Mouse (Mus musculus) hindbrain, embryonic 10.5 days (tissue): ENCODE results near the gene Ptpre. TPM values are rescaled to one million over a fixed set of nuclear protein-coding genes. Genes with fewer than 3 reads are reported as not detected.

Experiments used
- DNase-seq: peaks from one replicate; pipeline ENCODE4 v3.0.0-alpha.2; 2017; ENCODE audit warnings: low spot score
- H3K27ac ChIP-seq: fragments of 300-500 bp; sonication (generic); 2 replicates; pipeline ENCODE4 v1.5.1; 2016; ENCODE audit warnings: mild to moderate bottlenecking, moderate library complexity
- H3K27me3 ChIP-seq: fragments of 300-500 bp; sonication (generic); 2 replicates; pipeline ENCODE4 v1.6.1; 2016; ENCODE audit warnings: mild to moderate bottlenecking; ENCODE audit not compliant: poor library complexity, insufficient read depth, severe bottlenecking
- H3K36me3 ChIP-seq: fragments of 300-500 bp; sonication (generic); 2 replicates; pipeline ENCODE4 v1.6.1; 2016; ENCODE audit warnings: mild to moderate bottlenecking, moderate library complexity
- H3K4me1 ChIP-seq: fragments of 300-500 bp; sonication (generic); replicated peaks from 2 replicates; pipeline ENCODE4 v1.6.1; 2016; ENCODE audit warnings: mild to moderate bottlenecking
- H3K4me3 ChIP-seq: fragments of 300-500 bp; sonication (generic); 2 replicates; pipeline ENCODE4 v1.5.1; 2016; ENCODE audit warnings: mild to moderate bottlenecking, moderate library complexity
- H3K9me3 ChIP-seq: fragments of 300-500 bp; sonication (generic); 2 replicates; pipeline ENCODE4 v1.6.1; 2016; ENCODE audit warnings: mild to moderate bottlenecking, moderate library complexity
- WGBS: fragments of 180-500 bp; shearing (Covaris S2); methylation state at CpG from one replicate; pipeline ENCODE4 v1.1.7; 2016; 5-methylcytosine and 5-hydroxymethylcytosine counted together
- polyA plus RNA-seq: library from polyadenylated mRNA; unstranded; fragments of >200 nt; fragmentation: Nextera tagmentation; extraction: Ambion mirVana; gene quantifications from 2 replicates; pipeline ENCODE4 v1.2.1, GENCODE M21; 2016

Gene Ptpre
- polyA plus RNA-seq, 1 experiment from 2014 or later, result 0.85 TPM

GRCm38 (mm10) chr7:135542235-135542634 is 5.0 kb downstream of the Ptpre start:
- no peak overlapping the region for H3K4me3 ChIP-seq
- no peaks in the 10 kb centered on the region for H3K36me3 ChIP-seq
- DNase-seq, result no peak
- WGBS, result 82% methylated on average over 3 of the region's 3 CpGs
- no peak overlapping the region for H3K27ac ChIP-seq
- peaks cover 30% of the 10 kb centered on the region for H3K27me3 ChIP-seq
- no peaks in the 10 kb centered on the region for H3K9me3 ChIP-seq
- peaks cover 20% of the 10 kb centered on the region for H3K4me1 ChIP-seq

DNA sequence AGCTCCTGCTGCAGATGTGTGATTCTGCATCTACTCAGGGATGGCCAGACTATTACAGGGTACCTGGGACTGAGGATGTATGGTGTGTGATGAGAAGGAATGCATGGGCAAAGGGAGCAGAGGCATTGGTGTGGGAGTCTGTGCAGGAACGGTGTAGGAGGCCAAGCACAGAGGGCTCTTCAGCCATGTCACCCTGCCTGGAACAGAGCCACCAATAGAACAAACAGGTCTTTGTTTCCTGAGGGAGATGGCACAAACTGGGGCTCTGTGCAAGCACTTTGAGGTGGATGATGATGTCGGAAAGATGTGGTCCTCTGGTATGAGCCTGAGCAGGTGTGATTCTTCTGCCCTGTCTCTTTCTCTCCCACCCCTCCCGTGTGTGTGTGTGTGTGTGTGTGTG is 5.8 kb downstream of the Ptpre start:
- WGBS, result 76% methylated on average over 2 of the region's 3 CpGs
- Histone ChIP-seq H3K9me3 (no peaks in the 10 kb centered on the region), H3K27me3 (peaks cover 26% of the 10 kb centered on the region), H3K4me1 (peaks cover 14% of the 10 kb centered on the region), H3K36me3 (no peaks in the 10 kb centered on the region), H3K27ac (no peak overlapping the region), H3K4me3 (no peak overlapping the region)
- DNase-seq, result no peak

GRCm38 (mm10) chr7:135544321-135544720 is 7.0 kb downstream of the Ptpre start:
- H3K4me3 ChIP-seq, result no peak overlapping the region
- WGBS, result 95% methylated on average over 6 of the region's 6 CpGs
- no peaks in the 10 kb centered on the region for H3K9me3 ChIP-seq
- H3K27ac ChIP-seq, result no peak overlapping the region
- H3K4me1 ChIP-seq, result 0 out of 2 replicates have a peak, but pooled peaks cover 13% of the 10 kb centered on the region
- no peak for DNase-seq
- H3K27me3 ChIP-seq, result peaks cover 13% of the 10 kb centered on the region
- H3K36me3 ChIP-seq, result no peaks in the 10 kb centered on the region

GRCm38 (mm10) chr7:135545957-135546356 is 8.7 kb downstream of the Ptpre start:
- H3K9me3 ChIP-seq, result no peaks in the 10 kb centered on the region
- H3K27ac ChIP-seq, result no peak overlapping the region
- no peak for DNase-seq
- H3K4me1 ChIP-seq, result peaks cover 19% of the 10 kb centered on the region
- 69% methylated on average over 7 of the region's 7 CpGs for WGBS
- no peaks in the 10 kb centered on the region for H3K36me3 ChIP-seq
- no peaks in the 10 kb centered on the region for H3K27me3 ChIP-seq
- H3K4me3 ChIP-seq, result no peak overlapping the region

GRCm38 (mm10) chr7:135546530-135546929 is 9.2 kb downstream of the Ptpre start:
- H3K4me1 ChIP-seq, result peaks cover 19% of the 10 kb centered on the region
- no peaks in the 10 kb centered on the region for H3K9me3 ChIP-seq
- H3K4me3 ChIP-seq, result no peak overlapping the region
- no peaks in the 10 kb centered on the region for H3K27me3 ChIP-seq
- WGBS, result 57% methylated on average over 5 of the region's 5 CpGs
- no peak for DNase-seq
- H3K36me3 ChIP-seq, result no peaks in the 10 kb centered on the region
- no peak overlapping the region for H3K27ac ChIP-seq

GRCm38 (mm10) chr7:135548434-135548833 is 11.2 kb downstream of the Ptpre start:
- no peak overlapping the region for H3K4me3 ChIP-seq
- no peak overlapping the region for H3K27ac ChIP-seq
- H3K36me3 ChIP-seq, result no peaks in the 10 kb centered on the region
- 70% methylated on average over 6 of the region's 6 CpGs for WGBS
- H3K9me3 ChIP-seq, result no peaks in the 10 kb centered on the region
- H3K4me1 ChIP-seq, result peaks cover 14% of the 10 kb centered on the region
- H3K27me3 ChIP-seq, result no peaks in the 10 kb centered on the region
- DNase-seq, result no peak

GRCm38 (mm10) chr7:135551547-135551946 is 14.3 kb downstream of the Ptpre start:
- WGBS, result 87% methylated on average over 1 of the region's 1 CpGs
- Histone ChIP-seq H3K9me3 (no peaks in the 10 kb centered on the region), H3K27me3 (peaks cover 7% of the 10 kb centered on the region; the same call in 1 of the 2 replicates), H3K36me3 (no peaks in the 10 kb centered on the region), H3K27ac (no peak overlapping the region), H3K4me1 (peaks cover 13% of the 10 kb centered on the region), H3K4me3 (no peak overlapping the region)
- no peak for DNase-seq

DNA sequence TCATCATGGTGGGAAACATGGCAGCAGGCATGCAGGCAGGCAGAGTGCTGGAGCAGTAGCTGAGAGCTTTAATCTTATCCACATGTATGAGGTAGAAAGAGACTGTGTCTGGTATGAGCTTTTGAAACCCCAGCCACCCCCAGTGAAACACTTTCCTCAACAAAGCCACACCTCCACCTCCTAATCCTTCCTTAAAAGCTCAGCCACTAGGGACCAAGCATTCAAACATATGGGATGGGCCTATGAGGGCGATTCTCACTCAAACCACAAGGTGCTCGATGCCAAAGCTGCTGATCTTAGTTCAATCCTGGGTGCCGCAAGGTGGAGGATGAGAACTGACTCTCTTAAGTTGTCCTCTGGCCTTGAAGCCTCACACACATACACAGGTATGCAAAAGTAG is 16.3 kb downstream of the Ptpre start:
- Histone ChIP-seq H3K4me1 (peaks cover 6% of the 10 kb centered on the region), H3K9me3 (no peaks in the 10 kb centered on the region), H3K36me3 (no peaks in the 10 kb centered on the region), H3K27me3 (peaks cover 7% of the 10 kb centered on the region; the same call in 1 of the 2 replicates), H3K27ac (no peak overlapping the region), H3K4me3 (no peak overlapping the region)
- 82% methylated on average over 3 of the region's 3 CpGs for WGBS
- DNase-seq, result no peak

DNA sequence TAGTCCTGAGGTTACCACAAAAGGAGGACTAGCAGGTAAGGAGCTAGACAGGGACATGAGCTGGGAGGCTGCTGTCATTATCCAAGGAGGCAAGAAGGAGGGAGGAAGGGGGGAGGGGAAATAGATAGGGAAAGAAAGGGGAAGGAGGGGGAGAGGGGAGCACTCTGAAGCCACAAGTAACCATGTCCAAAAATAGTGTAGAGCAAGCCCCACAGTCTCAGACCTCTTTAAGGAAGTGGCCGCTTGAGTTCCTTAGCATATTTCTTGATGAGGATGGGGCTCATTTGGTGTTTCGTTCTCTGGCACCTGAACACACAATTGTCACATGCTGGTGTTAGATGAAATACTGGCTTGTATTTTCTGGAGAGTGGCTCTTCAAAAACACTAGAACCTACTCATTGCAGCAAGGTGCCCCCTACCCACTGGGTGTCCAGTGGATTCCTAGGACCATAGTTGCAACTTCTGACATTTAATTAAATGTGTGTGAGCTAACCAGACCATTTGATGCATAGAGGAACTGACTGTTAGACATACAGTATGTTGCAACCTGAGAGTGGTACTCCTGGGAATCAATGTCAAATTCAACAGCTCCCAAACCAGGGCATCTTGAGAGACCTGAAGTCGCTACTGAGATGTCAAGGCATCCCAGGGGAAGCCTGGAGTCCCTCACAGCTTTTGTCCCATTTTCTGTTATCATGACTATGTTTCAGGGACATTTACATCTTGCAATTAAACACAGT is 19.6 kb downstream of the Ptpre start:
- H3K9me3 ChIP-seq, result no peaks in the 10 kb centered on the region
- 86% methylated on average over 3 of the region's 3 CpGs for WGBS
- 0 out of 2 replicates have a peak, but pooled peaks cover 4% of the 10 kb centered on the region for H3K4me1 ChIP-seq
- H3K27me3 ChIP-seq, result peaks cover 7% of the 10 kb centered on the region; the same call in 1 of the 2 replicates
- no peak overlapping the region for H3K27ac ChIP-seq
- no peaks in the 10 kb centered on the region for H3K36me3 ChIP-seq
- no peak overlapping the region for H3K4me3 ChIP-seq
- DNase-seq, result no peak

DNA sequence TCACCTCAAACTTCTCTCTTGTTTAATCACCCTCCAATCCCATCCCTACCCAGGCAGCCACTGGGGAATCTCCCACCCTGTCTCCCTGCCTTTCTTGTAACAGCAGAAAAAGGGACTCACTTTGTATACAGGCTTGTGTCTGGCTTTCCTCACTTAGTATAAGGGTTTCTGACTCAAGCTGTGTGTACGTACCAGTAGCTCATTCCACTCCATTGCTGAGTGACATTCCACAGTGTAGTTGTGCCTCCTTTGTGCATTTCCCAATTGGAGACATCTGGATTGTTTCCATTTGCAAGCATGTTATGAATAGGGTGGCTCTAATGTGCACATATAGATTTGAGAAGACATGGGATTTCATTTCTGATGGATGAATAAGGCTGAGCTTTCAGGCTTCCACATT is 23.0 kb downstream of the Ptpre start:
- no peak overlapping the region for H3K4me3 ChIP-seq
- no peaks in the 10 kb centered on the region for H3K9me3 ChIP-seq
- no peak for DNase-seq
- no peaks in the 10 kb centered on the region for H3K36me3 ChIP-seq
- no peaks in the 10 kb centered on the region for H3K27me3 ChIP-seq
- 0 out of 2 replicates have a peak, but pooled peaks cover 4% of the 10 kb centered on the region for H3K4me1 ChIP-seq
- no peak overlapping the region for H3K27ac ChIP-seq
- WGBS, result 68% methylated on average over 1 of the region's 1 CpGs

DNA sequence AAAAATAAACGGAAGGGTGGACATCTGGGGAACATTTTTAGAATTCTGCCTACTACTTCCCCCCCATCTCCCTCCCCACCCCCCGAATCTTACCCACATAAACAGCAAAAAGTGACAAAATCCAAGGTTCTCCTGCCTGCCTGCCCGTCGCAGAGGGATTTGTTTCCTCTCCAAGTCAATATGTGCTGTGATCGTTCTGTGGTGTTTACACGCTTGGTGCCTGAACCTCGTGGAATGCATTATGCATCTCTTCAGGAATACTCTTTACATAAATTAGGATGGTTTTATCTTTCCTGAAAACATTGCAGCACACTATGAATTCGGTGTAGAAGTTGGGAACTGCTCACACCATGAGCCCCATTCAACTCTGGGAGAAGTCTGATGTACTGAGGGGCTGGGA is 26.7 kb downstream of the Ptpre start:
- Histone ChIP-seq H3K9me3 (no peaks in the 10 kb centered on the region), H3K4me3 (no peak overlapping the region), H3K36me3 (no peaks in the 10 kb centered on the region), H3K27me3 (no peaks in the 10 kb centered on the region), H3K27ac (no peak overlapping the region), H3K4me1 (peaks cover 7% of the 10 kb centered on the region; the same call in 1 of the 2 replicates)
- 83% methylated on average over 8 of the region's 8 CpGs for WGBS
- DNase-seq, result no peak

DNA sequence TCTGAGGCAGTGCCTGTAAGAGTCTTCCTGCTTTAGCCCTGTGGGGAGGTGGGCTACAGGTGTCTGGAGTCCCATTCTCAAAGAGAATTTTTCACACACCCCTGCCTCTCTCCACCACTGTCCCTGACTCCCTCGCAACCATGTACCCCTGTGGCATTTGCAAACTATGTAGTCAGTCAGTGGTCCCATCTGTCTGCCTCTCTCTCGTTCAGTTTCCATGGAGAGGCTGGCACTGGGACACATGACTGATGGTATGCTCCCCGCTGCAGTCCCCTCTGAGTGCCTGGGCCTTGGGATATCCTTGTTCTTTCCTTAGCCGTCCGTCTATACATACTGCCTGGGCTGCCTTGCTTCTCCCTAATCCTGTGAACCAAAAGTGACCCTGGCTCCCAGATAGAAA is 28.7 kb downstream of the Ptpre start:
- 83% methylated on average over 5 of the region's 5 CpGs for WGBS
- Histone ChIP-seq H3K27me3 (no peaks in the 10 kb centered on the region), H3K4me3 (no peak overlapping the region), H3K36me3 (no peaks in the 10 kb centered on the region), H3K27ac (no peak overlapping the region), H3K4me1 (peaks cover 7% of the 10 kb centered on the region; the same call in 1 of the 2 replicates), H3K9me3 (0 out of 2 replicates have a peak, but pooled peaks cover 5% of the 10 kb centered on the region)
- no peak for DNase-seq

DNA sequence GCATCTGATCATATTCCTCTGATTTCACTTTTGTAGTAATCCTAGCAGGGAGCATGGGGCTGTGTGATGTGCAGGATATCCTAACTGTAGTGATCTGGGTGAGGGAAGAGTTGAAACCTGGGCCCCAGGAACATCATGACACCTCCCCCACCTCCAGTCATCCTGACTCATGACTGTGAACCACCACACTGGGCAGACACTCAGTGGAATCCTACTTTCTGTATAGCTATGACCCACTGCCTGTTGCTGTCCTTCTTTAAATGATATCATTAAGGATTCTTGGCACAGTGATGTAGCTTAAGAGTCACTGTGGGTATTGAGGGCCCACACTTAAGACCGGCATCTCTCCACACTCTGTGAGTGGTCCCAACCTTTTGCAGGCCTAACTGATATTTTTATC is 30.3 kb downstream of the Ptpre start:
- no peak for DNase-seq
- Histone ChIP-seq H3K9me3 (0 out of 2 replicates have a peak, but pooled peaks cover 5% of the 10 kb centered on the region), H3K27me3 (no peaks in the 10 kb centered on the region), H3K36me3 (no peaks in the 10 kb centered on the region), H3K4me3 (no peak overlapping the region), H3K4me1 (peaks cover 14% of the 10 kb centered on the region), H3K27ac (no peak overlapping the region)
- WGBS, result 87% methylated on average over 1 of the region's 1 CpGs
